Mouse (Mus musculus): ENCODE data around the gene Syne1. TPM values are rescaled to one million over a fixed set of nuclear protein-coding genes. Genes with fewer than 3 reads are reported as not detected.

The Syne1 gene
- polyA plus RNA-seq, 1 experiment from 2014 or later: 5.6 TPM

DNA sequence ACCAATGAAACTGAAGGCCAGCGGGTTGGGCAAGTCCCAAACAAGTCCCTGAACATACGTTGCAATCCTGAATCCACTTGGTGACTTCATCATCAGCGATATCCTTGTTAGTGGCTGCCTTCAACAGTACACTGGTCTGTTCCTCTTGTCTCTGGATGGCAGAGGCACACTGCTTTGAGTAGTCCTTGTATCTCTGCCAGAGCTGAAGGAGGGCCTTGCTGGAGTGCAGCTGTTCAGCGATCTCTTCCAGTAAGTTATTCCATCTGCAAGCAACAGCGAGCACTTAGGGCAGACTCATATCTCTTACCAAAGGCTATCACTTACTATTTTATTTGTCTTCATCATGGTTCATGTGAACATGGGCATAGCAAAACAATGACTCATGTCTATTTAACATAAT lies 440.5 kb downstream of the Syne1 start:
- Histone ChIP-seq H3K27ac (no peak overlapping the region), H3K27me3 (no peaks in the 10 kb centered on the region), H3K36me3 (peaks cover 23% of the 10 kb centered on the region), H3K4me1 (no peaks in the 10 kb centered on the region), H3K4me2 (no peak overlapping the region), H3K4me3 (replicated peaks) (no peak overlapping the region), H3K9ac (no peak overlapping the region), H3K9me3 (replicated peaks) (no peaks in the 10 kb centered on the region)
- WGBS: 77% methylated on average over 5 of the region's 5 CpGs
- ATAC-seq (replicated peaks; ENCODE audit: low FRiP score): no peak

DNA sequence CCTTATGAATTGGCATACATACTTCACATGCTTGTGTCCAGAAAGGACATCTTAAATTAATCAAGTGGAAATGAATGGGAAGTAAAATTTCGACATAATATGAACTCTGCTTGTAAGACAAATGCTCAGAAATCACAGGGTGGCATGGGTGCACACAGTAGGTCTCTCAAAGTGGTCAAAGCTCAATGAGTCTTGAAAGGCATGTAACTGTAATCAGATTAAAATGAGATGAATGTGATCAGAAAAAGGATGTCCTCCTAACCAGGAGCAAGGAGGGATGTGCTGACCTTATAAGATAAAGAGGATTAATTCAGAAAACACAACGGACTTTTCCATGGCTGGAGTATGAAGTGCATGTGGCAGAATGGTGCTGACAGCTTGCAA lies 453.5 kb downstream of the Syne1 start:
- Histone ChIP-seq H3K4me2 (no peak overlapping the region), H3K4me3 (replicated peaks) (no peak overlapping the region), H3K9me3 (replicated peaks) (no peaks in the 10 kb centered on the region), H3K36me3 (no peaks in the 10 kb centered on the region; the same call in 1 of the 2 replicates), H3K27ac (no peak overlapping the region), H3K27me3 (no peaks in the 10 kb centered on the region), H3K4me1 (peaks cover 8% of the 10 kb centered on the region), H3K9ac (no peak overlapping the region)
- 49% methylated on average over 2 of the region's 2 CpGs for WGBS
- ATAC-seq (replicated peaks; ENCODE audit: low FRiP score): no peak

DNA sequence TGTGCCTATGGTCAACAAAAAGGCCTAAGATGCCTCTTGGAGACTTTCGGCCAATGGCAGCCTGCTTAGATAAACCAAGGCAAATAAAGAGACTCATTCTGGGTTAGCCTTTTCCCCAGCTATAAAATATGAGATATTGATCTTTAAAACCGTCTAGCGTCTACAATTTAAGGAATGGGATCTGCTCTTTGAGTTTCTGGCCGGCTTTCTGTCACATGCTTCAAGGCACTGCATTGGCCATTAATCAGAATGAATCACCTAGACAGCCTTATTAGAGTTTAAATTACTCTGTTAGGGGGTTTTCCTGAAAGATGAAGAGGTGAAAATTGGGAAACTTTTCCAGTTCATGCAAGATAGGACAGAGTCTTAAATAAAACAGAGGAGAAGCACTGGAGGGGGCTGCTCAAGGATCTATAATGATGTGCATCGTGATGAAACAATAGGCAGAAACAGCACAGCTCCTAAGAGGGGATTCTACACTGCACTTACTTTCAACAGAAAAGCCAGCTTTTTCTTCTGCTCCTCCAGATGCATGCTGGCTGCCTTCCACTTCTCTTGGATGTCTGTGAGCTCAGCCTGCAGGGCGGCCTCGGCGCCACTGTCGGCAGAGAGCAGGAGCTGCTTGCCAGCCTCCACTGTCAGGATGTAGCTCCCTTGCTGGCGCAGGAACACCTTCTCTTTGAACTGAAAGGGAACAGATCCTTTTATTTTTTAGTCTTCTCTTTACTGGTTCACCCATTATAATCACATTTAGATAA lies 454.1 kb downstream of the Syne1 start:
- ATAC-seq (replicated peaks; ENCODE audit: low FRiP score): peak; percentile 62
- peak overlapping the region; percentile 30; the same call in 1 of the 2 replicates for H3K27ac ChIP-seq

DNA sequence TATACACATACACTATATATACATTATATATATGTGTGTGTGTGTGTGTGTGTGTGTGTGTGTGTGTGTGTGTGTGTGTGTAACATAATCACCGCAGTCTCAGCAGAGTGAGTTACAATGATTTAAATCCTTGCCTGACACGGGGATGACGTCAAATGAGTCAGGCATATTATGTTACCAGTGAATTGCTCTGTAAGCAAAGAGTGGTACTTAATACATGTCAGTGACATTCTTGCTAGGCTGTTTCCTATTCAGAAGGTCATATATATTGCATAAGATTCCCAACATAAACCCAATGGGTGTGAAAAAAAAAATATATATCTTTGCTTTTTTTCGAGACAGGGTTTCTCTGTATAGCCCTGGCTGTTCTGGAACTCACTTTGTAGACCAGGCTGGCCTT lies 462.1 kb downstream of the Syne1 start:
- no peak; the same call in 1 of the 2 replicates for ATAC-seq (replicated peaks; ENCODE audit: low FRiP score)
- WGBS: 33% methylated on average over 4 of the region's 4 CpGs
- no peaks in the 10 kb centered on the region for H3K27me3 ChIP-seq
- no peaks in the 10 kb centered on the region for H3K36me3 ChIP-seq
- H3K4me3 ChIP-seq (replicated peaks): no peak overlapping the region
- no peaks in the 10 kb centered on the region for H3K9me3 ChIP-seq (replicated peaks)
- no peak overlapping the region for H3K27ac ChIP-seq
- H3K4me1 ChIP-seq: 0 out of 2 replicates have a peak, but pooled peaks cover 9% of the 10 kb centered on the region
- H3K9ac ChIP-seq: no peak overlapping the region
- H3K4me2 ChIP-seq: no peak overlapping the region

More for the DNA sequence above, 454.1 kb downstream of the Syne1 start:
- Histone ChIP-seq H3K27me3 (no peaks in the 10 kb centered on the region), H3K4me2 (no peak overlapping the region), H3K9ac (no peak overlapping the region), H3K4me1 (peaks cover 8% of the 10 kb centered on the region), H3K4me3 (replicated peaks) (no peak overlapping the region), H3K9me3 (replicated peaks) (no peaks in the 10 kb centered on the region), H3K36me3 (no peaks in the 10 kb centered on the region; the same call in 1 of the 2 replicates)
- 30% methylated on average over 10 of the region's 10 CpGs for WGBS

DNA sequence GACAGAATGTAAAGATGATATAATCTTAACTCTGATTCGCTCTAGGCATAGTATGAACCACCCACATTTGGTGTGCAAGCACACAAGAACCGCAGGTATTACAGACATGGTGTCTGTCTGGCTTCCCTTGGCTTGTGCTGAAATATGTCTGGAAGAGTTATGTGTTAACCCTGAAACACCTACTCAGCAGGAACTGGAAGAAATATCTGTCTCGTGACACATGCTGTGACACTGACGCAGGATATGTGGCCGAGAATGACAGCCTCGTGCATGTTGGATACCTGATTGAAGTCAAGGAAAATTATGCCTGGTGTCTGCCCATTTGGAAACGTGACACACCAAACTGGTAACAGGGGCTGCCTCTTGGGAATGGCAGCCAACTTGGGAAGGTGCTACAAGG lies 463.9 kb downstream of the Syne1 start:
- Histone ChIP-seq H3K36me3 (no peaks in the 10 kb centered on the region), H3K27ac (no peak overlapping the region), H3K4me2 (no peak overlapping the region), H3K27me3 (no peaks in the 10 kb centered on the region), H3K4me1 (0 out of 2 replicates have a peak, but pooled peaks cover 9% of the 10 kb centered on the region), H3K9me3 (replicated peaks) (no peaks in the 10 kb centered on the region), H3K9ac (no peak overlapping the region), H3K4me3 (replicated peaks) (no peak overlapping the region)
- ATAC-seq (replicated peaks; ENCODE audit: low FRiP score): no peak
- 70% methylated on average over 7 of the region's 7 CpGs for WGBS

DNA sequence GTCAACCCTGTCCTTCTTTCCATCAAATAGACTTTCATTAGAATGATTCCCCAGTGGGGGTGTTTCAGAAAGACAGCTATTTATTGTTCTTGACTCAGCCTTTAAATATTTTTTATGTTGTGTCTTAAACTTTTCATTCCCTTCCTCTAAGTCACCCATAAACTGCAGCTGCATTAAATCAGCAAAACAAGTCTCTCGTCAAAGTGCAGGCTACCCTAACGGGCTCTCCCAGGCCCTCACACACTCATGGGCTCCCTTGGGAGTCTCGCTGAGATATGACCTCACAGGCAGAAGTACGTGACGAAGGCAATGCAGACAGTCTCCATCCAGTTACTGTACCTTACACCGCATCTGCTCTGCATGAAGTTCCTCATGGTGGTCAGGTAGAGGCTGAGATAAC lies 465.0 kb downstream of the Syne1 start:
- Histone ChIP-seq H3K9ac (no peak overlapping the region), H3K4me1 (0 out of 2 replicates have a peak, but pooled peaks cover 9% of the 10 kb centered on the region), H3K27me3 (no peaks in the 10 kb centered on the region), H3K27ac (no peak overlapping the region), H3K4me2 (no peak overlapping the region), H3K9me3 (replicated peaks) (no peaks in the 10 kb centered on the region), H3K36me3 (no peaks in the 10 kb centered on the region), H3K4me3 (replicated peaks) (no peak overlapping the region)
- 51% methylated on average over 6 of the region's 6 CpGs for WGBS
- ATAC-seq (replicated peaks; ENCODE audit: low FRiP score): peak; percentile 66

DNA sequence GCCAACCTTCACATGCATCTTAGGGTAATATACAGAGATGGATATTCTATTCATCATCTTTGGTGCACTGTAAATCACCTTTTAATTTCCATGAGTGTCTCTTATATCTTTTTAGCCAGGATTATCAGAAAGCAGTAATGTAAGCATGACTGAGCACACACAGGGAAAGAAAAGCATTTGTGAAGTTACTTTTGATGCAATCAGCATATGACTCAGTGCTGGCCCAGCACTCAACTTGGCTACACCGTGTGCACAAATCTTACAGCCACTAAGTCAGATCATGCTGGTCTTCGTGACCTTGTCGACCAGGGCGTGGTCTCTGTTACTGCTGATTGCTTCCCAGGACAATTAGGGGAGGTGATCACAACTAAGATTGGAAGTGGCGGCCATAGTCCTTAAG lies 465.5 kb downstream of the Syne1 start:
- no peak overlapping the region for H3K9ac ChIP-seq
- 56% methylated on average over 5 of the region's 5 CpGs for WGBS
- H3K9me3 ChIP-seq (replicated peaks): no peaks in the 10 kb centered on the region
- no peaks in the 10 kb centered on the region for H3K27me3 ChIP-seq
- H3K4me3 ChIP-seq (replicated peaks): no peak overlapping the region
- H3K27ac ChIP-seq: no peak overlapping the region
- H3K4me1 ChIP-seq: 0 out of 2 replicates have a peak, but pooled peaks cover 9% of the 10 kb centered on the region
- ATAC-seq (replicated peaks; ENCODE audit: low FRiP score): peak; percentile 66; the same call in 1 of the 2 replicates
- no peaks in the 10 kb centered on the region for H3K36me3 ChIP-seq
- no peak overlapping the region for H3K4me2 ChIP-seq

DNA sequence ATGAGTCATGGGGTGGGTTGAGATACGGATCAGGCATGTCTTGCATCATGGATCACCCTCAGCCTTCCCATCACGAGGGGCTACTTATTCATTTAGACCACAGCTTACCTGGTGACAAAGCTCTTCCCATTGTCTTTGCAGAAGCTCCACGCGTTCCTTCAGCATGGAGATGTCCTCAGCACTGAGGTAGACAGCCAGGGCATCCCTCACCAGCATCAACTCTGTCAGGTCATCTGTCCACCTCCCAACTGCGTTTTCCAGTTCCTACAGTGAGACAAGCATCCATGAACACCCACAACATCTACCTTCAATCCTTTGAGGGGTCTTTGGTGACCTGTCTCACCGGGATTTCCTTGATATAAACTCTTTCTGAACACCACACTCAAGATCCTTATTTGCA lies 467.6 kb downstream of the Syne1 start:
- H3K4me3 ChIP-seq (replicated peaks): no peak overlapping the region
- 85% methylated on average over 6 of the region's 6 CpGs for WGBS
- H3K36me3 ChIP-seq: no peaks in the 10 kb centered on the region
- no peak overlapping the region for H3K27ac ChIP-seq
- H3K9me3 ChIP-seq (replicated peaks): no peaks in the 10 kb centered on the region
- peaks cover 16% of the 10 kb centered on the region; the same call in 1 of the 2 replicates for H3K4me1 ChIP-seq
- no peak overlapping the region for H3K9ac ChIP-seq
- no peaks in the 10 kb centered on the region for H3K27me3 ChIP-seq
- no peak overlapping the region for H3K4me2 ChIP-seq
- no peak for ATAC-seq (replicated peaks; ENCODE audit: low FRiP score)

DNA sequence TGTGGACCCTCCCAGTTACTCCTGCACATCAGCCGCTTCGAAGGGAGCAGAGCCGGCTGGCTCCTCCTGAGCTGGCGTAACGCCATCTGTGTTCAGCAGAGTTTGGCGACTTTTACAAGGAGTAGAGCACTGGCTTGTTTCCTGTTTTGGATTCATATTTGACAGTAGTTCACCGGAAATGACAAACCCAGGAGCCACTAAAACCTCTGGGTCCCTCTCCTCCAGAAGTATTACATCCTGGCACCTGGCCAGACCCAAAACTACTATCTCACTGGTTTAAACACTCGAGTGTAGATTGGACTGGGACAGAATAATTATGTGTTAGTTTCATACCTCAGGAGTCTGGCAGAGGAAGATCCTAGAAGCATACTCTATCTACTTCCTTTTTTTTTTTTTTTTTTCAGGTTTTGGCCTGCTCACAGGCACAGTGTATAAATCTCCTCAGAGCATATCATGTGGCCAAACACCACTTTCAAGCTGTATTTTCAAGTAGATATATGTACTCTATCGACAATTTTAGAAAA lies 471.3 kb downstream of the Syne1 start:
- H3K9me3 ChIP-seq (replicated peaks): no peaks in the 10 kb centered on the region
- 47% methylated on average over 9 of the region's 9 CpGs for WGBS
- ATAC-seq (replicated peaks; ENCODE audit: low FRiP score): peak; percentile 81

DNA sequence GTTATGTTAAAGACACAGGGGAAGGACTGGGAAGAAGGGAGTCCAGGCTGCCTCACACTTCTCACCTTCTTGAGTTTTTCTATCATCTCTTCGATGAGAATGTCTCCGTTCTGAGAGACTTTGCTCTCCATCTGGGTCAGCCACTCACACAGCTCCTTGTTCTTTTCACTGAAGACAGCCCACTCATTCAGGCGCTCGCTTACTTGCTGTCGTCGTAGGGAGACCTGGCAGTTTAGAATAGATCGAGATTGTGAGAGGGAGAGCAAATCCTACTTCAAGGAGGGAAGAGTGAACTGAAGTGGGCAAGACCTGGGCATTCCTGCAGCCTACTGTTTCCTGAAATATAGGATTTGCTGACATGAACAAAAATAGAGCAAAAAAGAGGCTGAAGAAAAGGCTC lies 475.6 kb downstream of the Syne1 start:
- ATAC-seq (replicated peaks; ENCODE audit: low FRiP score): no peak
- Histone ChIP-seq H3K9me3 (replicated peaks) (no peaks in the 10 kb centered on the region), H3K27ac (no peak overlapping the region), H3K4me1 (peaks cover 7% of the 10 kb centered on the region; the same call in 1 of the 2 replicates), H3K27me3 (no peaks in the 10 kb centered on the region), H3K4me3 (replicated peaks) (no peak overlapping the region), H3K9ac (no peak overlapping the region), H3K36me3 (no peaks in the 10 kb centered on the region), H3K4me2 (no peak overlapping the region)
- WGBS: 96% methylated on average over 7 of the region's 7 CpGs

More for the DNA sequence above, 471.3 kb downstream of the Syne1 start:
- Histone ChIP-seq H3K4me1 (peaks cover 7% of the 10 kb centered on the region; the same call in 1 of the 2 replicates), H3K27me3 (no peaks in the 10 kb centered on the region), H3K4me3 (replicated peaks) (no peak overlapping the region), H3K27ac (peak overlapping the region; percentile 61), H3K4me2 (no peak overlapping the region), H3K9ac (no peak overlapping the region), H3K36me3 (no peaks in the 10 kb centered on the region)

DNA sequence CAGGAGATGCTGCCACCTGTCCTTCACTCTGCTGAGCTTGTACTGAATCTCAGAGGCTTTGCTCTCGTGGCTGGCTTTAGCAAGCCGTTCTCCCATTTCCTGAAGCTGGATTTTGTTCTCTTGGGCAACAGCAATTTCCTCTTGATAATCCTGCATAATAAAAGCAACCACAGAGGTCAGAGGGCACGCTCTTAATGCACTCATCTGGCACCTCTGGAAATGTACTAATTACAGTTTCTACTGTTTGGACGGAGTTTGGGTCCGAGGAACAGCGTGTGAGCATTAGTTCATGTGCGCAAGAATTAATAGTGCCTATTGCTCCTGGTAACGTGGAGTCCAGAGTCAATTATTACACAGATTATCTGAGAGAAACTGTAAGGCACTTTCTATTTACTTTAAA lies 479.2 kb downstream of the Syne1 start:
- Histone ChIP-seq H3K9ac (no peak overlapping the region), H3K4me1 (peaks cover 6% of the 10 kb centered on the region; the same call in 1 of the 2 replicates), H3K9me3 (replicated peaks) (no peaks in the 10 kb centered on the region), H3K27ac (no peak overlapping the region), H3K27me3 (no peaks in the 10 kb centered on the region), H3K4me2 (no peak overlapping the region), H3K4me3 (replicated peaks) (no peak overlapping the region), H3K36me3 (no peaks in the 10 kb centered on the region)
- no peak for ATAC-seq (replicated peaks; ENCODE audit: low FRiP score)
- WGBS: 67% methylated on average over 8 of the region's 8 CpGs

DNA sequence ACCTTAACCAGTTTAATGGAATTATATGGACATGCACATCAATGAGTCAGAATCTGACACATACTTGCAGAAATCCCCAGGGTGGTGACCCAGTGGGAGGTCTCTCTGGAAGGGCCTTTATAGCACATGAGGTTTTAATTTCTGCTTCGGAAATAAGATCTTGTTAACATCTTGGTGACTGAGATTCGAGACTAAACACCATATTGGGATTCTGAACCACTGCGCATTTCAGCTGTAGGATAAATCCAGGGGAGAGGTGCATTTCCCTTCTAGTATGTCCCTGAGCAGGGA lies 480.4 kb downstream of the Syne1 start:
- Histone ChIP-seq H3K4me1 (peaks cover 6% of the 10 kb centered on the region; the same call in 1 of the 2 replicates), H3K9me3 (replicated peaks) (no peaks in the 10 kb centered on the region), H3K27ac (no peak overlapping the region), H3K36me3 (no peaks in the 10 kb centered on the region), H3K9ac (no peak overlapping the region), H3K4me3 (replicated peaks) (no peak overlapping the region), H3K4me2 (no peak overlapping the region), H3K27me3 (no peaks in the 10 kb centered on the region)
- ATAC-seq (replicated peaks; ENCODE audit: low FRiP score): no peak
- WGBS: 70% methylated on average over 3 of the region's 3 CpGs
